Mouse (Mus musculus) embryonic facial prominence, embryonic 11.5 days (tissue): ENCODE measurements at regions not wholly inside any gene's neighbourhood (a gene's known extent, or its start where the extent isn't known, plus 50 kb on each side); places are given as distances from the start of the nearest gene placed in this dataset.

Experiments used
- ATAC-seq: fragments of 200-750 bp; cut with Nextera tagmentation; replicated peaks from 2 replicates; pipeline ENCODE4 v1.8.0; 2017; ENCODE audit warnings: low read depth; ENCODE audit not compliant: insufficient number of reproducible peaks, low FRiP score, low TSS enrichment
- DNase-seq: peaks from one replicate; pipeline ENCODE4 v3.0.0-alpha.2; 2015; ENCODE audit warnings: low spot score
- H3K27ac ChIP-seq: fragments of 300-500 bp; sonication (generic); replicated peaks from 2 replicates; pipeline ENCODE4 v1.5.1; 2014; ENCODE audit warnings: mild to moderate bottlenecking, low read depth, low read length, control low read depth
- H3K27me3 ChIP-seq: fragments of 300-500 bp; sonication (generic); 2 replicates; pipeline ENCODE4 v1.6.1; 2014; ENCODE audit warnings: mild to moderate bottlenecking, low read length, moderate library complexity, mixed read lengths; ENCODE audit not compliant: control insufficient read depth, insufficient read depth
- H3K36me3 ChIP-seq: fragments of 300-500 bp; sonication (generic); replicated peaks from 2 replicates; pipeline ENCODE4 v1.6.1; 2014; ENCODE audit warnings: low read depth, mild to moderate bottlenecking, low read length, moderate library complexity, mixed read lengths; ENCODE audit not compliant: control insufficient read depth, insufficient read depth
- H3K4me1 ChIP-seq: fragments of 300-500 bp; sonication (generic); 2 replicates; pipeline ENCODE4 v1.6.1; 2014; ENCODE audit warnings: low read length, mixed read lengths; ENCODE audit not compliant: control insufficient read depth, insufficient read depth
- H3K4me2 ChIP-seq: fragments of 300-500 bp; sonication (generic); 2 replicates; pipeline ENCODE4 v1.6.1; 2014; ENCODE audit warnings: low read depth, mild to moderate bottlenecking, control low read depth, low read length, moderate library complexity
- H3K4me3 ChIP-seq: fragments of 300-500 bp; sonication (generic); 2 replicates; pipeline ENCODE4 v1.5.1; 2014; ENCODE audit warnings: low read depth, low read length, control low read depth
- H3K9ac ChIP-seq: fragments of 300-500 bp; sonication (generic); replicated peaks from 2 replicates; pipeline ENCODE4 v1.6.1; 2014; ENCODE audit warnings: mild to moderate bottlenecking, control low read depth, low read length
- H3K9me3 ChIP-seq: fragments of 300-500 bp; sonication (generic); replicated peaks from 2 replicates; pipeline ENCODE4 v1.6.1; 2016; ENCODE audit warnings: mild to moderate bottlenecking, low read length, inconsistent platforms, mixed read lengths; ENCODE audit not compliant: control insufficient read depth
- WGBS: fragments of 180-500 bp; shearing (Covaris S2); extraction: QIAGEN DNeasy Blood & Tissue Kit; methylation state at CpG from one replicate; pipeline ENCODE4 v1.1.7; 2014; 5-methylcytosine and 5-hydroxymethylcytosine counted together

- ATAC-seq: no peak
- no peak overlapping the region for H3K27ac ChIP-seq
- H3K4me3 ChIP-seq: no peak overlapping the region
- H3K9ac ChIP-seq: no peak overlapping the region
- no peaks in the 10 kb centered on the region for H3K9me3 ChIP-seq
- H3K27me3 ChIP-seq: no peaks in the 10 kb centered on the region
- DNase-seq: no peak
- no peak overlapping the region for H3K4me2 ChIP-seq
- H3K36me3 ChIP-seq: no peaks in the 10 kb centered on the region
- H3K4me1 ChIP-seq: no peaks in the 10 kb centered on the region
- WGBS: 72% methylated on average over 13 of the region's 13 CpGs
Observed at GRCm38 (mm10) chr1:75612083-75612720, 66.1 kb downstream of the Slc4a3 start.

GRCm38 (mm10) chr1:75613206-75613605 lies 67.1 kb downstream of the Slc4a3 start:
- H3K27me3 ChIP-seq: no peaks in the 10 kb centered on the region
- H3K27ac ChIP-seq: no peak overlapping the region
- ATAC-seq (no peak), DNase-seq (peak; percentile 40)
- no peaks in the 10 kb centered on the region for H3K9me3 ChIP-seq
- no peak overlapping the region for H3K9ac ChIP-seq
- no peak overlapping the region for H3K4me3 ChIP-seq
- no peak overlapping the region for H3K4me2 ChIP-seq
- no peaks in the 10 kb centered on the region for H3K36me3 ChIP-seq
- WGBS: 61% methylated on average over 2 of the region's 2 CpGs
- H3K4me1 ChIP-seq: no peaks in the 10 kb centered on the region

DNA sequence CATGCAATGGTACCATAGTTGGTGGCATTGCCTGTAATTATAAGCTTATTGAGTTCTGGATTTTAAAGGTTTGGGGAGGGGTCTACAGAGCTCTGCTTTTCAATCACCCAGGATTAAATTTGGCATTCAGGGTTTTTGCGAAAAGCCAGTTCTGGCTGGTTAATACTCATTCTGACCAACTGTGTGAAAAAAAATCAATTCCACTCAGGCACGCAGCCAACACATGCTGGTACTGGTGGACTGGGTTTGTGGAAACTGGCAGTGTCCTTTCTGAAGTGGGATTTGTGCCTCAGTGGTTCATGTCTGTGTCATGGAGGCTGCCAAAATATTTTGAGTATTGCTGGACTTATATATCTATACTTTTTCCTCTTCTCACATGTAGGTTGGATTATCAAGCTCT lies 70.9 kb downstream of the Slc4a3 start:
- H3K4me3 ChIP-seq: no peak overlapping the region
- WGBS: 86% methylated on average over 2 of the region's 2 CpGs
- no peaks in the 10 kb centered on the region for H3K4me1 ChIP-seq
- H3K27ac ChIP-seq: no peak overlapping the region
- no peak for DNase-seq
- H3K9ac ChIP-seq: no peak overlapping the region
- H3K9me3 ChIP-seq: no peaks in the 10 kb centered on the region
- H3K36me3 ChIP-seq: no peaks in the 10 kb centered on the region
- no peak overlapping the region for H3K4me2 ChIP-seq
- H3K27me3 ChIP-seq: no peaks in the 10 kb centered on the region
- ATAC-seq: no peak

DNA sequence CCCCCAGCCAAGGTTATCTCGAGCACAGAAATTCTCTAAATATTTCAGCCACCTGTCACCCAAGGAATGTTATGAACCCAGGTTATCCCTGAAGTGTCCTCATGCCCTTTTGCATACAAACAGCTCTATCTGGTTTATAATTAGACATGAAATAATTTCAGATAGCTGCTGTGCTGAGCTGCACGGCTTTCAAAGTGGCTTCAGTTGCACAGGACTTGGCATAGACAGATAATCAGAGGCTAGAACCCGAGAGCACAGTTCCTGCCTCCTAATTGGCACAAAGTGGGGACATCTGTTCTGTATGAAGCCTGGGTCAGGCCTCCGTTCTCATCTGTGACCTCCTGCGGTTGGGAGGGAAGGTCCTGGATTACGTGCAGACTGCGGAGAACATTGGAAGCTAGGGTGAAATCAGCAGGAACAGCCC lies 72.3 kb downstream of the Slc4a3 start:
- ATAC-seq (0 out of 2 replicates have a peak, but pooled peaks have one; percentile 44), DNase-seq (peak; percentile 72)
- H3K4me3 ChIP-seq: no peak overlapping the region
- no peaks in the 10 kb centered on the region for H3K27me3 ChIP-seq
- H3K9ac ChIP-seq: no peak overlapping the region
- no peak overlapping the region for H3K27ac ChIP-seq
- WGBS: 27% methylated on average over 7 of the region's 7 CpGs
- no peaks in the 10 kb centered on the region for H3K4me1 ChIP-seq
- no peaks in the 10 kb centered on the region for H3K36me3 ChIP-seq
- H3K4me2 ChIP-seq: no peak overlapping the region
- no peaks in the 10 kb centered on the region for H3K9me3 ChIP-seq

- ATAC-seq (0 out of 2 replicates have a peak, but pooled peaks have one; percentile 62), DNase-seq (no peak)
- Histone ChIP-seq H3K4me3 (no peak overlapping the region), H3K4me2 (no peak overlapping the region), H3K27ac (no peak overlapping the region), H3K36me3 (no peaks in the 10 kb centered on the region), H3K9me3 (no peaks in the 10 kb centered on the region), H3K4me1 (no peaks in the 10 kb centered on the region), H3K27me3 (no peaks in the 10 kb centered on the region), H3K9ac (no peak overlapping the region)
- WGBS: 85% methylated on average over 2 of the region's 2 CpGs
Observed at GRCm38 (mm10) chr1:75630287-75630686, 84.2 kb downstream of the Slc4a3 start.

DNA sequence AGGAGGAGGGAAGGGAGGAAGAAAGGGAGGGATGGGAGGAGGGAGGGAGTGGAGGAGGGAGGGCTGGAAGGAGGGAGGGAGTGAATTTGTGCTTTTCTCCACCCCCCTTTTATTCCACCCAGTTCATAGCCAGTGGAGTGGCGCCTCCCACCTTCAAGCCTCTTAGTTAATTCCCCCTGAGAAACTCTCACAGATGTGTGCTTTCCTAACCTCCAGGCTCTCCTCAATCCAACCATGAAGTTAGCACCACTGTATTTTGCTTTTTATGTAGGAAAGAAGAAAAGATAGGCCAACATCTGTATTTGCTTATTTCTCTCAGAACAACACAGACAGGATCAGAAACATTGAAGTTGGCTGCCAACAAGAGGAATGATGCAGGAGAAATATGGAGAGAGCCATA lies 85.7 kb downstream of the Slc4a3 start:
- ATAC-seq: no peak
- H3K9ac ChIP-seq: no peak overlapping the region
- H3K9me3 ChIP-seq: no peaks in the 10 kb centered on the region
- no peak for DNase-seq
- H3K4me1 ChIP-seq: no peaks in the 10 kb centered on the region
- H3K4me2 ChIP-seq: no peak overlapping the region
- no peaks in the 10 kb centered on the region for H3K36me3 ChIP-seq
- H3K27me3 ChIP-seq: no peaks in the 10 kb centered on the region
- 77% methylated on average over 1 of the region's 1 CpGs for WGBS
- H3K4me3 ChIP-seq: no peak overlapping the region
- no peak overlapping the region for H3K27ac ChIP-seq

DNA sequence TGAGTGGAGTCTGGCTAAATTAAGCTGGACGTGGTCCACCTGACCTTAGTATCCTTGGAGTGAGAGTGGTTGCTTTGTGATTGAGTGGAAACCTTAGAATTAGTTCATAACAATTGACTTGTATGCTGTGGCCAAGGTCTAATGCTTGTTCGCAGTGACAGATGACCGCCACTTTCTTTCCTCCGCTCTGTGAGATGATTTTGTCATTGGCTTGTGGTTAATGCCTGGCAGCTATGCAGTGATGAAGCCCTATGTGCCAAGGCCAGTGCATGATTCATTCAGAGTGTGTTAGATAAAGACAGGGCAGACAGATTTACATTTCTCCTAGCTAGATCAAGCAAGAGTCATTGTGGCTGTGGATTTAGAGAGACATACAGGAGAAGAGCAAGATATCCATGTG lies 89.5 kb downstream of the Slc4a3 start:
- Histone ChIP-seq H3K36me3 (no peaks in the 10 kb centered on the region), H3K9me3 (no peaks in the 10 kb centered on the region), H3K4me1 (peaks cover 3% of the 10 kb centered on the region; the same call in 1 of the 2 replicates), H3K4me2 (no peak overlapping the region), H3K27ac (no peak overlapping the region), H3K4me3 (no peak overlapping the region), H3K27me3 (no peaks in the 10 kb centered on the region), H3K9ac (no peak overlapping the region)
- DNase-seq (no peak), ATAC-seq (no peak)
- WGBS: 86% methylated on average over 4 of the region's 4 CpGs

DNA sequence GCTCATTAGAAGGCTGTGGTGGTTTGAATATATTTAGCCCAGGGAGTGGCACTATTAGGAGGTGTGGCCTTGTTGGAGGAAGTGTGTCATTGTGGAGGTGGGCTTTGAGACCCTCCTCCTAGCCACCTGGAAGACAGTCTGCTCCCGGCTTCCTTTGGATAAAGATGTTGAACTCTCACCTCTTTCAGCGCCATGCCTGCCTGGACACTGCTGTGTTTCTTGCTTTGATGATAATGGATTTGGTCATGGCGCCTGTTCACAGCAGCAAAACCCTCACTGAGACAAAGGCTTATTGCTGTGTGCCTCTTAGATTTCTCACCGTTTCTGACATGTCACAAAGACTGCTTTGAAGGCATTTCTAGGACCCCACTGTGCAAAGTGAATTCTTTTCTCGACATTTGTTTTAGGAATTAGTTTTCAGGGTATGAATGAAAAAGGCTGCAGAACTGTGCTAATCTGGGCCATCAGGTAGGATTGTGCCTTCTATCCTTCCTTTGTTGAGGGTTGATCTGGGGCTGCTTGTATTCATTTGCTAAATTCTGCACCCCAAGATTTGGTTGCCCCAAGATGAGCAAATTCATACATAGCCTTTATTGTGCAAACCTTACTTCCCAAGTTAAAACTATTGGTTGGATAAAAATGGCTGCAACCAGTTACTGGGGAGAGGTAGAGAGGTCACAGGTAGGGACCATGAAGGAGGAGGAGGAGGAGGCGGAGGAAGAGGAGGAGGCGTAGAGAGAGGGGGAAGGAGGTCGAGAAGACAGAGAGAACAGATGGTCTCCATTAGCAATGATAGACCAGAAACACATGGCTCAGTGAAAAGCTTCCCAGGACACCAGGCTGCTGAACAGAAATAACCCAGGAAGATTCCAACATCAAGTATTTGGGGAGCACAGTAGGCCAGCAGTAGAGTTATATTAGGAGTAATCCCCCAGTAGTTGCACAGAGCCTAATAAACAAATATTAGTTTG lies 93.2 kb downstream of the Slc4a3 start:
- Histone ChIP-seq H3K4me1 (peaks cover 3% of the 10 kb centered on the region; the same call in 1 of the 2 replicates), H3K4me3 (no peak overlapping the region), H3K27me3 (no peaks in the 10 kb centered on the region), H3K27ac (no peak overlapping the region), H3K9me3 (no peaks in the 10 kb centered on the region), H3K4me2 (no peak overlapping the region), H3K36me3 (no peaks in the 10 kb centered on the region), H3K9ac (no peak overlapping the region)
- 36% methylated on average over 8 of the region's 8 CpGs for WGBS
- DNase-seq: peak; percentile 63
- no peak for ATAC-seq
